10 mouse cellular contexts compared by ENCODE assay signal in the genomic region with DNA sequence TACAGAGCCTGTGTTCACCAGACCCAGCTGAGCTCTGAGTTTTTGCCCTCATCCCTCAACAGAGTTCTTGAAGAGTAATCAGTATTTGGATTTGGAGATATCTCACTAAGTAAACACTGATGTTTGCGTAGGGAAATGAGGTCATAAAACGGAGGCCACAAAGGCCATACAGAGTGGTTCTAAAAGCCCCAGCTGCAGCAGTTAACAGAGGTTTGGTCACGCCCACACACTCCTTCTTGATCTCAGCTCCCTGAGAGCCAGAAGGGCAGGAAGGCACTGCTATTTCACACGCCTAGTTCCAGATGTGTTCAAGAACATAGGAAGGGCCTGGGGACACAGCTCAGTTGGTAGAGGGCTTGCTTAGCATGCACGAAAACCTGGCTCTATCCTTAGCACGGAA.
DNase-seq lines count a peak whose midpoint lies in the region; ATAC-seq and TF ChIP-seq lines count a peak whose summit lies in the region.
"Had no signal": no experiment of that assay in that cellular context is flagged by ENCODE, and none has a peak within 500 bp of the region (broad histone marks: within the 10 kb centered on the region; RNA-seq: fewer than 3 reads in every experiment).

No protein-coding gene starts in this region.

- TF ChIP-seq CTCF in thymus, adult 2 months (IDR thresholded peaks at IDR 0.05; ENCODE audit: borderline replicate concordance, control insufficient read depth, extremely low read depth, insufficient read depth, low read length, poor library complexity), result no peak

- DNase-seq in ZHBTc4 (ENCODE audit: low read depth, low spot score), result peak; percentile 25
- peak; percentile 38 for DNase-seq in embryonic facial prominence, embryonic 10.5 days (ENCODE audit: low spot score)
- peak; percentile 52 for DNase-seq in large intestine, adult 2 months (ENCODE audit: low read depth, low spot score)
- DNase-seq in thymus, adult 2 months, result no peak
- no peak for DNase-seq in frontal cortex, adult 2 months (ENCODE audit: extremely low spot score in 1 of 2, low spot score in 1 of 2)
- DNase-seq in adrenal gland, postnatal 10 days, result no peak
- no peak for DNase-seq in adrenal gland, adult 2 months
- DNase-seq: cerebellum, postnatal 36 days had no signal

- H3K4me3 ChIP-seq in embryonic facial prominence, embryonic 10.5 days, result no peak overlapping the region
- no peak overlapping the region for H3K4me3 ChIP-seq in intestine, embryonic 15.5 days (replicated peaks)
- H3K4me3 ChIP-seq in thymus, adult 2 months (ENCODE audit: control insufficient read depth, insufficient read depth, low read length), result no peak overlapping the region
- H3K4me3 ChIP-seq: myocyte had no signal

- 56% methylated on average over 6 of the region's 6 CpGs for WGBS in embryonic facial prominence, embryonic 10.5 days
- WGBS in intestine, embryonic 15.5 days, result 33% methylated on average over 6 of the region's 6 CpGs
- 16% methylated on average over 6 of the region's 6 CpGs for WGBS in large intestine, adult 2 months
- WGBS in thymus, adult 2 months, result 83% methylated on average over 6 of the region's 6 CpGs

- peaks cover 42% of the 10 kb centered on the region for H3K4me1 ChIP-seq in embryonic facial prominence, embryonic 10.5 days
- peaks cover 11% of the 10 kb centered on the region; the same call in 1 of the 2 replicates for H3K4me1 ChIP-seq in intestine, embryonic 15.5 days (replicated peaks)
- H3K4me1 ChIP-seq in thymus, adult 2 months (replicated peaks; ENCODE audit: control insufficient read depth, insufficient read depth, low read length), result no peaks in the 10 kb centered on the region

- no peak overlapping the region for H3K27ac ChIP-seq in embryonic facial prominence, embryonic 10.5 days (replicated peaks)
- H3K27ac ChIP-seq in intestine, embryonic 15.5 days, result no peak overlapping the region
- no peak overlapping the region for H3K27ac ChIP-seq in thymus, adult 2 months (ENCODE audit: control insufficient read depth, insufficient read depth, low read length)

- H3K4me2 ChIP-seq in intestine, embryonic 15.5 days (replicated peaks), result no peak overlapping the region

- no peaks in the 10 kb centered on the region for H3K27me3 ChIP-seq in embryonic facial prominence, embryonic 10.5 days (replicated peaks; ENCODE audit: low read depth, poor library complexity, severe bottlenecking)
- H3K27me3 ChIP-seq in intestine, embryonic 15.5 days (replicated peaks), result 0 out of 2 replicates have a peak, but pooled peaks cover 3% of the 10 kb centered on the region
- no peaks in the 10 kb centered on the region for H3K27me3 ChIP-seq in thymus, adult 2 months (ENCODE audit: control insufficient read depth, insufficient read depth, low read length)

- peaks cover 92% of the 10 kb centered on the region for H3K36me3 ChIP-seq in embryonic facial prominence, embryonic 10.5 days (replicated peaks)
- no peaks in the 10 kb centered on the region for H3K36me3 ChIP-seq in intestine, embryonic 15.5 days
- no peaks in the 10 kb centered on the region for H3K36me3 ChIP-seq in thymus, adult 2 months (ENCODE audit: control insufficient read depth, insufficient read depth, low read length)

- no peaks in the 10 kb centered on the region for H3K9me3 ChIP-seq in embryonic facial prominence, embryonic 10.5 days
- no peaks in the 10 kb centered on the region for H3K9me3 ChIP-seq in intestine, embryonic 15.5 days

- no peak overlapping the region for H3K9ac ChIP-seq in intestine, embryonic 15.5 days

- TF ChIP-seq POLR2A in thymus, adult 2 months (IDR thresholded peaks at IDR 0.05; ENCODE audit: control insufficient read depth, extremely low read depth, insufficient read depth, low read length, poor library complexity), result no peak

- peak; percentile 92 for ATAC-seq in intestine, embryonic 15.5 days

Comparison
In these comparisons a context has a peak if more than half of its experiments do, and no peak if none do; other contexts are left out.
1. DNase-seq: peak in ZHBTc4 (single experiment), embryonic facial prominence, embryonic 10.5 days (single experiment) and large intestine, adult 2 months (single experiment); none in thymus, adult 2 months (single experiment), frontal cortex, adult 2 months (0 of 2), adrenal gland, postnatal 10 days (single experiment) and adrenal gland, adult 2 months (single experiment).